Mouse (Mus musculus) C2C12 (cell line): ENCODE data around the gene Gp9.

ENCODE experiments used
- CEBPB ChIP-seq: IDR thresholded peaks from one replicate; pipeline ENCODE4 v1.6.1; 2011; ENCODE audit warnings: low read depth, mild to moderate bottlenecking, control low read depth, moderate library complexity
- CTCF ChIP-seq: IDR thresholded peaks from one replicate; pipeline ENCODE4 v1.5.1; 2011; ENCODE audit not compliant: control insufficient read depth, insufficient read depth, insufficient read length
- MAX ChIP-seq: IDR thresholded peaks from one replicate; pipeline ENCODE4 v1.6.1; 2011; ENCODE audit warnings: mild to moderate bottlenecking, control low read depth
- MYOD1 ChIP-seq: IDR thresholded peaks from one replicate; pipeline ENCODE4 v1.6.1; 2011; ENCODE audit warnings: low read depth; ENCODE audit not compliant: control insufficient read depth, insufficient read length
- USF1 ChIP-seq: IDR thresholded peaks from one replicate; pipeline ENCODE4 v1.6.1; 2011; ENCODE audit warnings: low read depth, mild to moderate bottlenecking, control low read depth, moderate library complexity

GRCm38 (mm10) chr6:87790779-87791480 is 13.1 kb downstream of the Gp9 start:
- TF ChIP-seq MAX (no peak), USF1 (no peak), CTCF (no peak), CEBPB (no peak), MYOD1 (no peak)
